Mouse (Mus musculus): ENCODE results near the gene E130114P18Rik.

GRCm38 (mm10) chr4:97657586-97657985 is 120.3 kb downstream of the E130114P18Rik start:
- no peak for TF ChIP-seq CTCF (IDR thresholded peaks at IDR 0.05; ENCODE audit: control insufficient read depth, insufficient read depth, insufficient read length)
- TF ChIP-seq CEBPB (IDR thresholded peaks at IDR 0.05; ENCODE audit: low read depth): no peak

Measured in C2C12 (cell line).